Mouse (Mus musculus): ENCODE measurements around the gene Mr1. TPM values are rescaled to one million over a fixed set of nuclear protein-coding genes. Genes with fewer than 3 reads are reported as not detected.
A peak's percentile ranks its signal among the peaks of the same experiment; 100 is the strongest.

Gene Mr1
- polyA plus RNA-seq, 1 experiment from 2014 or later: 1.1 TPM

DNA sequence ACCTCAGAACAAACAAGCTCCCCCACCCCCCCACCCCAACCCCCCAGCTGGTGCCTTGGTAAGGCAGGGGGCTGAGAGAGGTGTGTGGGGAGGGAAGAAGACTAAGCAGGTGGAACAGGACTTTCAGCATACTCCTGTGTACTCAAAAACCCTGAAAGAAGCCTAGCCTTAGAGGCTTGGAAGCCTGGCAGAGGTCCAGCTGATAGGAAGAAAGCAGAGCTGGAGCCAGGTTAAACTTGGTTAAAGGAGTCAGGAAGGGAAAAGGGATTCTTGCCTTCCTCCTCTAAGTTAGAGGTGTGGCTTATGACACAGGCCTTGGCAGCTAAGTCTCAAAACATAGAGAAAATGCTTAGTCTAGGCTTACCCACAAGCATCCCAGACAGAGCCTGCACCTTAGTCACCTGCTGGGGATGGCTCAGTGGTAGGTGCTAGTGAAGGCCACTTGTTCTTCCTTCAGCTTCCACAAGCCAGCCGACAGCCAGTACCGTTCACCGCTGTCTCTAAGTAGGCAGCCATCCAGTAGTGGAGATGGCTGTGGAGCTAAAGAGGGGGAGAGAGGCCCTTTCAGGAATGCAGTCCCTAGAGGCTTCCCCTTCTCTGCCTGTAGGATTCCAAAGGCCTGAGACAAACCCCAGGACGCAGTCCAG is 53.3 kb downstream of the Mr1 start:
- Histone ChIP-seq H3K4me3 (replicated peaks; ENCODE audit: low read depth, low read length) (no peak overlapping the region), H3K36me3 (ENCODE audit: control insufficient read depth, insufficient read depth, low read length) (no peaks in the 10 kb centered on the region), H3K27ac (replicated peaks; ENCODE audit: low read depth, low read length) (no peak overlapping the region), H3K4me1 (ENCODE audit: control insufficient read depth, insufficient read depth, low read length) (peaks cover 36% of the 10 kb centered on the region), H3K27me3 (ENCODE audit: control insufficient read depth, insufficient read depth, low read length) (no peaks in the 10 kb centered on the region), H3K4me2 (ENCODE audit: low read length) (no peak overlapping the region), H3K9ac (replicated peaks; ENCODE audit: low read length) (no peak overlapping the region), H3K9me3 (ENCODE audit: control insufficient read depth, low read length) (no peaks in the 10 kb centered on the region)
- ATAC-seq (ENCODE audit: low FRiP score, low TSS enrichment) (no peak), DNase-seq (no peak)
- 27% methylated on average over 4 of the region's 4 CpGs for WGBS

DNA sequence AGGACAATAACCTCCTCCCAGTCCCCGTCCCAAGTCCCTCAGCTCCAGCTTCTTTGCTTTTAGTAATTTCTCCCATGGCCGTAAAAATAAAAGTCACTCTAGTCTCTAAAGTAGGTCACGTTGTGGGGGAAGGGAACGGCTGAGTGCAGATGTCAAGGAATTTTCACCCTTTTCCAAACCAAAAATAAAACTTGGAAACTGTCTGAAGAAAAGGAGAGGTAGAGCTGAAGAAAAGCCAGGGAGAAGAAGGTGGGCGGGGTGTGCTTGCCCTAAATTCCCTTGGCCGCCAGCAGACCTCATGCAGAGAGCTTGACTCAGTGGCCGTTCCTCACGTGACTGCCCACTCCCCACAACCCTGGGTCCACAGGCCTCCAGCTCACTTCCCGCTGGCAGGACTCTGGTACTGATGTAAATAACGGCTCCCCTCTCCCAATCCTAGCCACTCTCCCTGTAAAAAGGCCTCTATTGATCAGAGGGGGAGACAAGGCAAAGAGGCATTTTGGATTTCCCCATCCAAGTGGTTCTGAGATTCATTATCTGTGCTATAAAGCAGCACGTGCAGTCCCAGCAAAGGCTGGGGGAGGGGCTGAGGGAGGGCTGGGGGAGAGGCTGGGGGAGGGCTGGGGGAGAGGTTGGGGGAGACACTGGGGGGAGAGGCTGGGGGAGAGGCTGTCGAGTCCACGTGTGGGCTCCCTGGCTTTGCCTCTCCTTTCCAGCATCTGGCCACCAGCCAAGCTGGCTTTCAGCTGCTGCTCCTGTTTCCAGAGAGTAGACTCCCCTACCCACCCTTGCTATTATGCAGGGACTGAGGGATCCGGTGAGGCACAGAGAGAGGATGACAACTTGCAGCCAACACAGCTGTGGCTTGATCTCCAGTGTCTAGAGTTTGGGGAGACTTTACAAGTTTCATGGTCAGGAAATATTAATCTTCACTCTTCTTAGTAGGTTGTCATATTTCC is 54.5 kb downstream of the Mr1 start:
- no peaks in the 10 kb centered on the region for H3K9me3 ChIP-seq (ENCODE audit: control insufficient read depth, low read length)
- H3K27ac ChIP-seq (replicated peaks; ENCODE audit: low read depth, low read length): peak overlapping the region; percentile 43
- H3K9ac ChIP-seq (replicated peaks; ENCODE audit: low read length): no peak overlapping the region
- peak; percentile 86 for DNase-seq
- peaks cover 33% of the 10 kb centered on the region for H3K4me1 ChIP-seq (ENCODE audit: control insufficient read depth, insufficient read depth, low read length)
- H3K4me2 ChIP-seq (ENCODE audit: low read length): 0 out of 2 replicates have a peak overlapping the region, but pooled peaks have one; percentile 16
- 18% methylated on average over 14 of the region's 14 CpGs for WGBS
- ATAC-seq (ENCODE audit: low FRiP score, low TSS enrichment): peak; percentile 84
- H3K36me3 ChIP-seq (ENCODE audit: control insufficient read depth, insufficient read depth, low read length): no peaks in the 10 kb centered on the region
- no peaks in the 10 kb centered on the region for H3K27me3 ChIP-seq (ENCODE audit: control insufficient read depth, insufficient read depth, low read length)
- no peak overlapping the region for H3K4me3 ChIP-seq (replicated peaks; ENCODE audit: low read depth, low read length)

DNA sequence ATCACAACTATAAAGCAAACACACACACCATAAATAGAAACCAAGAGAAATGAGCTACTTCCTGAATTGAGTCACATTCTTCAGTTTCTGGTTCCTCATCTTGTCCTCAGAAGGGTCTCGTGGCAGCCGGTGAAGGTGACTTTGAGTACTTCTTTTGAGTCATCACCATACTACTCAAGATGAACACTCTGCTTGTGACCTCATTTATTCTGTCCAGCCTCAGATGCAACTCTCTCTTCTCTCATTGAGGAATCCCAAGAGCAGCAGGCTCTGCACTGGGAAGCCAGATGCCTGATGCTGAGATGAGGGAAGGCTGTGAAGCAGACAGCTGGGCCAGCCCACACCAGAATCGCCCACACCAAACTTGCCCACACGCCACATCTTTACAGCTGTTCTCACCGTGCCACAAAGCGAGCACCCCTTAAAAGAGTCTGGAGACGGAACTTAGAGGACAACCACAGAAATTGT is 55.2 kb downstream of the Mr1 start:
- no peak for ATAC-seq (ENCODE audit: low FRiP score, low TSS enrichment)
- Histone ChIP-seq H3K4me3 (replicated peaks; ENCODE audit: low read depth, low read length) (no peak overlapping the region), H3K9ac (replicated peaks; ENCODE audit: low read length) (no peak overlapping the region), H3K27ac (replicated peaks; ENCODE audit: low read depth, low read length) (no peak overlapping the region), H3K4me2 (ENCODE audit: low read length) (no peak overlapping the region), H3K4me1 (ENCODE audit: control insufficient read depth, insufficient read depth, low read length) (peaks cover 32% of the 10 kb centered on the region), H3K27me3 (ENCODE audit: control insufficient read depth, insufficient read depth, low read length) (no peaks in the 10 kb centered on the region), H3K9me3 (ENCODE audit: control insufficient read depth, low read length) (no peaks in the 10 kb centered on the region), H3K36me3 (ENCODE audit: control insufficient read depth, insufficient read depth, low read length) (no peaks in the 10 kb centered on the region)
- no peak for DNase-seq
- WGBS: 81% methylated on average over 7 of the region's 7 CpGs

DNA sequence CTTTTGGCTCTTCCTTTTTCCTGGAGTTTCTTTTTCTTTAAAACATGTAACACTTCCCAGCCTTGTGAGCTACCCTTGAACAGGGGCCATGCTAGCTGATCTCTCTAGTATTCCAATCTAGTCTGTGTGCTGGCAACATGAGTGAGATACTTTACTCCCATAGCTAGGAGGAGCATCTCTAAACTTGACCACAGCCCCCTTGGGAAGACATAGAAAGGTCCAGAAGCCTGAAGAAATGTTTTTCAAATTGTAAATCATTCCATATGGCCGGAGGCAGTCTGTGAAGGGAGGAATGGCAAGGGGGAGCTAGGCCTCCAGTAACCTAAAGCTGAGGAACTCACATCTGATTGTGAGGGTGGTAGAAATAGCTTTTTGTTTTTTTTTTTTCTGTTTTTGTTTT is 55.9 kb downstream of the Mr1 start:
- WGBS: 87% methylated on average over 1 of the region's 1 CpGs
- Histone ChIP-seq H3K9me3 (ENCODE audit: control insufficient read depth, low read length) (no peaks in the 10 kb centered on the region), H3K27ac (replicated peaks; ENCODE audit: low read depth, low read length) (no peak overlapping the region), H3K4me2 (ENCODE audit: low read length) (no peak overlapping the region), H3K4me3 (replicated peaks; ENCODE audit: low read depth, low read length) (no peak overlapping the region), H3K36me3 (ENCODE audit: control insufficient read depth, insufficient read depth, low read length) (no peaks in the 10 kb centered on the region), H3K9ac (replicated peaks; ENCODE audit: low read length) (no peak overlapping the region), H3K4me1 (ENCODE audit: control insufficient read depth, insufficient read depth, low read length) (peaks cover 37% of the 10 kb centered on the region), H3K27me3 (ENCODE audit: control insufficient read depth, insufficient read depth, low read length) (no peaks in the 10 kb centered on the region)
- DNase-seq (no peak), ATAC-seq (ENCODE audit: low FRiP score, low TSS enrichment) (no peak)

DNA sequence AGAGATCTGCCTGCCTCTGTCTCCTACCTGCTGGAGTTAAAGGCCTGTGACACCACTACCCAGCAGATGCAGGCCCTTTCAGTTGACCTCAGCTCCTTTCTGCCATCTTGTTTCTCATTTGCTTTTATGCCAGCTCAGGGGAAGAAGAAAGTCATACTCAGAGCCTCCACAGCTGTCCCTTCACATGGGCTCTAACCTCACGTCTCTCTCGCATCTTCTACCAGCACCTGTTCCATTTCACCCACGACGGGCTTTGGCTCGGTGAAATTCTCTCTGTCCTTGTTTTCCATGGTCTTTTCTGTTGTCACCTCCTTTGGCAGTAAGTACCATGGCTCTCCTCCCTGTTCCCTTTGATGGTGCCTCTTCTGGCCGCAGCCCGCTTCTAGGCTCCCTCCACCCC is 56.3 kb downstream of the Mr1 start:
- no peak overlapping the region for H3K9ac ChIP-seq (replicated peaks; ENCODE audit: low read length)
- ATAC-seq (ENCODE audit: low FRiP score, low TSS enrichment): no peak
- H3K27me3 ChIP-seq (ENCODE audit: control insufficient read depth, insufficient read depth, low read length): no peaks in the 10 kb centered on the region
- DNase-seq: no peak
- 93% methylated on average over 7 of the region's 7 CpGs for WGBS
- peaks cover 38% of the 10 kb centered on the region for H3K4me1 ChIP-seq (ENCODE audit: control insufficient read depth, insufficient read depth, low read length)
- H3K36me3 ChIP-seq (ENCODE audit: control insufficient read depth, insufficient read depth, low read length): no peaks in the 10 kb centered on the region
- no peak overlapping the region for H3K27ac ChIP-seq (replicated peaks; ENCODE audit: low read depth, low read length)
- no peak overlapping the region for H3K4me3 ChIP-seq (replicated peaks; ENCODE audit: low read depth, low read length)
- H3K4me2 ChIP-seq (ENCODE audit: low read length): no peak overlapping the region
- H3K9me3 ChIP-seq (ENCODE audit: control insufficient read depth, low read length): no peaks in the 10 kb centered on the region

DNA sequence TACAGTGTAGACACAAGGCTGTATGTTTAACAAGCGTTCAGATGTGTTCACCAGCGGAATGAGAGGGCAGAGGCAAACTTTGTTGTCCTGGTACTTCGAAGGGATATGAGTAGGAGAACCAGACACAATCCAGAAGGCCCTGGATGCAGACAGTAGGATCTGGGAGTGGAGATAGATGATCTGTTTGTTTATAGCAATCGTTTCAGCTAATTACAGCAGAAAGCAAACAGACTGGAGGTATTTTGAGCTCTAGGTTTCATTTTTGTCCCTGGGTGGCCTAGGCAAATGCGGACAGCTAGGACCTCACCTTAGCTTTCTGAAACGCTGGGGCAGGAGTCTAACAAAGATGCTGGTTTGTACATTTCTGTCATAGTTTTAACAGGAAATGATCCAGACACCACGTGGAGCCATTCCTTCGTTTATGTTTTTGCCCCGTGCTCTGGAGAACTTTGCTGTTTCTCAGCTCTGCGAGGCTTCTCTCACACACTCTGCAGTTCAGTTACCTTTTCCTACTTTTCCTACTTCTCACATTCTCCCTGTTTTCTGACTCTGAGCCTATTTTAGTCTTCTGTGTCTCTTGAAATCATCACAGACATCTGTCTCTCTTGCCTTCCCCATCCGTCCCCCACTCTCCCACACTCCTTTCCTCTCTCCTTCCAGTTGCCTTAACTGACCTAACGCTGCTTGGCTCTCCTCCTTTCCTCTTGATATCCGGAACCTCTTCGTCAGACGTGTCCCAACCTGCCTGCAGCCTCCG is 57.6 kb downstream of the Mr1 start:
- H3K9me3 ChIP-seq (ENCODE audit: control insufficient read depth, low read length): no peaks in the 10 kb centered on the region
- 72% methylated on average over 16 of the region's 16 CpGs for WGBS
- H3K27me3 ChIP-seq (ENCODE audit: control insufficient read depth, insufficient read depth, low read length): no peaks in the 10 kb centered on the region
- H3K9ac ChIP-seq (replicated peaks; ENCODE audit: low read length): no peak overlapping the region
- no peak overlapping the region for H3K4me3 ChIP-seq (replicated peaks; ENCODE audit: low read depth, low read length)
- H3K4me2 ChIP-seq (ENCODE audit: low read length): no peak overlapping the region
- no peak for DNase-seq
- peaks cover 51% of the 10 kb centered on the region for H3K4me1 ChIP-seq (ENCODE audit: control insufficient read depth, insufficient read depth, low read length)
- no peak overlapping the region for H3K27ac ChIP-seq (replicated peaks; ENCODE audit: low read depth, low read length)
- ATAC-seq (ENCODE audit: low FRiP score, low TSS enrichment): no peak
- no peaks in the 10 kb centered on the region for H3K36me3 ChIP-seq (ENCODE audit: control insufficient read depth, insufficient read depth, low read length)

DNA sequence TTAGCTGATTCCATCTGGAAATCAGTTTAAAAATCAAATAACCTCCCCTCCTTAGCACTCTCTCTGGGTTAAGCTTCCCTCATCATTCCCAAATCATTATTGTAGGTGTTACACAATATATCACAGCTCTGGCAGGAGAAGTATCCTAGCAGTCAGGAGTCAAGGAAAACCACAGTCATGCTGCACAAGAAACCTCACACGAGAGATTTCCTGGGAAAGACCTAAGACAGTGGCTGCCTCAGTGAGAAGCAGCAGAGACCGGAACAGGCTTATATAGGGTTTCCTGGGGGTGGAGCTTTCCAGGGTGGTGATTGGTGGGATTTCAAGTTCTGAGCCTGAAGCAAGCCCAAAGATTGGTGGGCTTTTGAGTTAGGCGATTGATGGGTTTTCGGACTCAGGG is 58.6 kb downstream of the Mr1 start:
- ATAC-seq (ENCODE audit: low FRiP score, low TSS enrichment): no peak
- peaks cover 47% of the 10 kb centered on the region for H3K4me1 ChIP-seq (ENCODE audit: control insufficient read depth, insufficient read depth, low read length)
- no peak overlapping the region for H3K4me2 ChIP-seq (ENCODE audit: low read length)
- no peak overlapping the region for H3K4me3 ChIP-seq (replicated peaks; ENCODE audit: low read depth, low read length)
- H3K27ac ChIP-seq (replicated peaks; ENCODE audit: low read depth, low read length): no peak overlapping the region
- H3K27me3 ChIP-seq (ENCODE audit: control insufficient read depth, insufficient read depth, low read length): no peaks in the 10 kb centered on the region
- H3K9me3 ChIP-seq (ENCODE audit: control insufficient read depth, low read length): no peaks in the 10 kb centered on the region
- no peak for DNase-seq
- no peaks in the 10 kb centered on the region for H3K36me3 ChIP-seq (ENCODE audit: control insufficient read depth, insufficient read depth, low read length)
- no peak overlapping the region for H3K9ac ChIP-seq (replicated peaks; ENCODE audit: low read length)
- WGBS: 94% methylated on average over 4 of the region's 4 CpGs

DNA sequence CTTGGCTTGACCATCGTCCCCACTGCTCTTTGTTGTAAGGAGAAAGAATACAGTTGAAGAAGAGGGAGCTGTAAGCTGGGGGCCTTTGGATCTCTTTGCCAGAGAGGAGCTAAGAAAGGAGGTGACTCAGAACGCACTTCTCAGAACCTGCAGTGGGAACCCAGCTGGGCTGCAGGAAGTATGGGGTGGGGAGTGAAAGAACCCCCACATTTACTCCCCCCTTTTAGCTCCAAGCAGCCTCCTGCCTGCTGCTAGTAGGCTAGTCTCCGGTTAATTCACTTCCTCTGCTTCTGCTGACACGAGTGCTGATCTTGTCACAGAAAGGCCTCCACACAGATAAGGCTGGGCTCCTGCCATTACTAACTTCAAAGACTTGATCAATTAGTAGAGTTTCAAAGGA is 59.7 kb downstream of the Mr1 start:
- ATAC-seq (ENCODE audit: low FRiP score, low TSS enrichment): no peak
- Histone ChIP-seq H3K27me3 (ENCODE audit: control insufficient read depth, insufficient read depth, low read length) (no peaks in the 10 kb centered on the region), H3K27ac (replicated peaks; ENCODE audit: low read depth, low read length) (peak overlapping the region; percentile 60), H3K4me1 (ENCODE audit: control insufficient read depth, insufficient read depth, low read length) (peaks cover 46% of the 10 kb centered on the region), H3K4me3 (replicated peaks; ENCODE audit: low read depth, low read length) (no peak overlapping the region), H3K9ac (replicated peaks; ENCODE audit: low read length) (no peak overlapping the region), H3K4me2 (ENCODE audit: low read length) (no peak overlapping the region), H3K36me3 (ENCODE audit: control insufficient read depth, insufficient read depth, low read length) (no peaks in the 10 kb centered on the region), H3K9me3 (ENCODE audit: control insufficient read depth, low read length) (no peaks in the 10 kb centered on the region)
- WGBS: 21% methylated on average over 4 of the region's 4 CpGs
- DNase-seq: no peak

Measured in midbrain, embryonic 14.5 days (tissue).